Mouse (Mus musculus) forebrain, embryonic 13.5 days (tissue): Measurements from ENCODE around the gene Fetub. TPM values are rescaled to one million over a fixed set of nuclear protein-coding genes. Genes with fewer than 3 reads are reported as not detected.
A peak's percentile ranks its signal among the peaks of the same experiment; 100 is the strongest.

ENCODE experiments used
- ATAC-seq: fragments of 200-750 bp; cut with Nextera tagmentation; 2 replicates; pipeline ENCODE4 v1.8.0; 2017
- H3K27ac ChIP-seq: fragments of 300-500 bp; sonication (generic); 2 replicates; pipeline ENCODE4 v1.5.1; 2015; ENCODE audit warnings: inconsistent platforms, mild to moderate bottlenecking, moderate library complexity
- H3K27me3 ChIP-seq: fragments of 300-500 bp; sonication (generic); 2 replicates; pipeline ENCODE4 v1.6.1; 2015; ENCODE audit warnings: mild to moderate bottlenecking, inconsistent platforms
- H3K36me3 ChIP-seq: fragments of 300-500 bp; sonication (generic); 2 replicates; pipeline ENCODE4 v1.6.1; 2015; ENCODE audit warnings: mild to moderate bottlenecking, inconsistent platforms; ENCODE audit not compliant: poor library complexity, severe bottlenecking
- H3K4me1 ChIP-seq: fragments of 300-500 bp; sonication (generic); 2 replicates; pipeline ENCODE4 v1.6.1; 2015; ENCODE audit warnings: inconsistent platforms
- H3K4me2 ChIP-seq: fragments of 300-500 bp; sonication (generic); 2 replicates; pipeline ENCODE4 v1.6.1; 2015; ENCODE audit warnings: inconsistent platforms, mild to moderate bottlenecking, moderate library complexity
- H3K4me3 ChIP-seq: fragments of 300-500 bp; sonication (generic); 2 replicates; pipeline ENCODE4 v1.5.1; 2015; ENCODE audit warnings: mild to moderate bottlenecking, inconsistent platforms
- H3K9ac ChIP-seq: fragments of 300-500 bp; sonication (generic); 2 replicates; pipeline ENCODE4 v1.6.1; 2015; ENCODE audit warnings: mild to moderate bottlenecking, inconsistent platforms
- H3K9me3 ChIP-seq: fragments of 300-500 bp; sonication (generic); replicated peaks from 2 replicates; pipeline ENCODE4 v1.6.1; 2016; ENCODE audit warnings: inconsistent platforms
- WGBS: fragments of 180-500 bp; shearing (Covaris S2); methylation state at CpG from one replicate; pipeline ENCODE4 v1.1.7; 2015; 5-methylcytosine and 5-hydroxymethylcytosine counted together
- polyA plus RNA-seq: library from polyadenylated mRNA; unstranded; fragments of >200 nt; fragmentation: Nextera tagmentation; extraction: Ambion mirVana; gene quantifications from 2 replicates; pipeline ENCODE4 v1.2.1, GENCODE M21; 2015

The Fetub gene
- polyA plus RNA-seq, 1 experiment from 2014 or later, result not detected

- Histone ChIP-seq H3K9ac (no peak overlapping the region), H3K4me1 (no peaks in the 10 kb centered on the region), H3K4me2 (no peak overlapping the region), H3K27me3 (no peaks in the 10 kb centered on the region), H3K9me3 (no peaks in the 10 kb centered on the region), H3K4me3 (no peak overlapping the region), H3K36me3 (no peaks in the 10 kb centered on the region), H3K27ac (no peak overlapping the region)
- 87% methylated on average over 2 of the region's 2 CpGs for WGBS
- no peak for ATAC-seq
These were observed 29.2 kb downstream of the Fetub start for GRCm38 (mm10) chr16:22947371-22947770.

- WGBS, result 92% methylated on average over 6 of the region's 6 CpGs
- no peaks in the 10 kb centered on the region for H3K36me3 ChIP-seq
- ATAC-seq, result no peak
- H3K27me3 ChIP-seq, result no peaks in the 10 kb centered on the region
- H3K4me2 ChIP-seq, result no peak within 1 kb of the TSS
- no peaks in the 10 kb centered on the region for H3K9me3 ChIP-seq
- H3K4me3 ChIP-seq, result no peak within 1 kb of the TSS
- no peaks in the 10 kb centered on the region for H3K4me1 ChIP-seq
- no peak within 1 kb of the TSS for H3K27ac ChIP-seq
- no peak within 1 kb of the TSS for H3K9ac ChIP-seq
These were observed 32.8 kb downstream of the Fetub start, which contains the start of gene Hrg for GRCm38 (mm10) chr16:22950840-22951395. Gene Hrg, plus strand, starts transcription at chr16:22951072.

GRCm38 (mm10) chr16:22953069-22953468, 34.9 kb downstream of the Fetub start:
- 42% methylated on average over 4 of the region's 4 CpGs for WGBS
- no peak overlapping the region for H3K27ac ChIP-seq
- ATAC-seq, result no peak

GRCm38 (mm10) chr16:22955397-22956084, 37.4 kb downstream of the Fetub start:
- Histone ChIP-seq H3K9ac (no peak overlapping the region), H3K4me1 (no peaks in the 10 kb centered on the region), H3K36me3 (no peaks in the 10 kb centered on the region), H3K9me3 (no peaks in the 10 kb centered on the region), H3K4me2 (peak overlapping the region; percentile 19; the same call in 1 of the 2 replicates), H3K27ac (no peak overlapping the region), H3K4me3 (no peak overlapping the region), H3K27me3 (no peaks in the 10 kb centered on the region)
- ATAC-seq, result no peak
- WGBS, result 62% methylated on average over 13 of the region's 13 CpGs

More at GRCm38 (mm10) chr16:22953069-22953468, 34.9 kb downstream of the Fetub start:
- Histone ChIP-seq H3K36me3 (no peaks in the 10 kb centered on the region), H3K4me3 (no peak overlapping the region), H3K9ac (no peak overlapping the region), H3K27me3 (no peaks in the 10 kb centered on the region), H3K9me3 (no peaks in the 10 kb centered on the region), H3K4me1 (no peaks in the 10 kb centered on the region), H3K4me2 (no peak overlapping the region)

- no peaks in the 10 kb centered on the region for H3K4me1 ChIP-seq
- H3K36me3 ChIP-seq, result no peaks in the 10 kb centered on the region
- H3K4me3 ChIP-seq, result no peak overlapping the region
- no peaks in the 10 kb centered on the region for H3K9me3 ChIP-seq
- no peaks in the 10 kb centered on the region for H3K27me3 ChIP-seq
- no peak for ATAC-seq
- H3K9ac ChIP-seq, result no peak overlapping the region
- H3K27ac ChIP-seq, result no peak overlapping the region
- peak overlapping the region; percentile 19; the same call in 1 of the 2 replicates for H3K4me2 ChIP-seq
- 69% methylated on average over 11 of the region's 11 CpGs for WGBS
These were observed 37.9 kb downstream of the Fetub start for GRCm38 (mm10) chr16:22956085-22956439.

GRCm38 (mm10) chr16:22961073-22961472, 42.9 kb downstream of the Fetub start:
- no peaks in the 10 kb centered on the region for H3K27me3 ChIP-seq
- no peaks in the 10 kb centered on the region for H3K9me3 ChIP-seq
- H3K4me2 ChIP-seq, result no peak overlapping the region
- H3K36me3 ChIP-seq, result no peaks in the 10 kb centered on the region
- WGBS, result 95% methylated on average over 8 of the region's 8 CpGs
- no peak overlapping the region for H3K27ac ChIP-seq
- H3K4me1 ChIP-seq, result no peaks in the 10 kb centered on the region
- no peak overlapping the region for H3K9ac ChIP-seq
- ATAC-seq, result no peak
- H3K4me3 ChIP-seq, result no peak overlapping the region

GRCm38 (mm10) chr16:22962256-22962655, 44.1 kb downstream of the Fetub start:
- ATAC-seq, result no peak
- Histone ChIP-seq H3K27me3 (no peaks in the 10 kb centered on the region), H3K9me3 (no peaks in the 10 kb centered on the region), H3K4me1 (no peaks in the 10 kb centered on the region), H3K27ac (no peak overlapping the region), H3K4me3 (no peak overlapping the region), H3K9ac (no peak overlapping the region), H3K36me3 (no peaks in the 10 kb centered on the region), H3K4me2 (no peak overlapping the region)
- 85% methylated on average over 5 of the region's 5 CpGs for WGBS

GRCm38 (mm10) chr16:22963293-22963692, 45.2 kb downstream of the Fetub start:
- Histone ChIP-seq H3K9me3 (no peaks in the 10 kb centered on the region), H3K27ac (no peak overlapping the region), H3K36me3 (no peaks in the 10 kb centered on the region), H3K4me2 (no peak overlapping the region), H3K4me1 (no peaks in the 10 kb centered on the region), H3K9ac (no peak overlapping the region), H3K4me3 (no peak overlapping the region), H3K27me3 (no peaks in the 10 kb centered on the region)
- ATAC-seq, result no peak

- no peak overlapping the region for H3K27ac ChIP-seq
- no peak overlapping the region for H3K4me2 ChIP-seq
- H3K27me3 ChIP-seq, result no peaks in the 10 kb centered on the region
- H3K4me1 ChIP-seq, result no peaks in the 10 kb centered on the region
- no peaks in the 10 kb centered on the region for H3K9me3 ChIP-seq
- WGBS, result 86% methylated on average over 1 of the region's 1 CpGs
- H3K9ac ChIP-seq, result no peak overlapping the region
- H3K36me3 ChIP-seq, result no peaks in the 10 kb centered on the region
- no peak for ATAC-seq
- H3K4me3 ChIP-seq, result no peak overlapping the region
These were observed 49.4 kb downstream of the Fetub start for GRCm38 (mm10) chr16:22967383-22968030.

Other genes with a start within 250 kb of the Fetub start
- gene Crygs, start 106.8 kb upstream of the Fetub start, polyA plus RNA-seq, result not detected in 2 replicates
- gene Tbccd1, start 60.7 kb upstream of the Fetub start, polyA plus RNA-seq, result 26.5 and 28.6 TPM in 2 replicates
- 82.1 and 83.9 TPM in 2 replicates for gene Dnajb11, start 60.5 kb upstream of the Fetub start, polyA plus RNA-seq
- gene Ahsg, start 27.1 kb upstream of the Fetub start, polyA plus RNA-seq, result 1.5 TPM in 1 of 2 replicates, not detected in the other
- gene Hrg, start 32.7 kb downstream of the Fetub start, polyA plus RNA-seq, result 0.10 and 0.15 TPM in 2 replicates
- not detected in 2 replicates for gene Kng2, start 111.1 kb downstream of the Fetub start, polyA plus RNA-seq
- 0.69 TPM in 1 of 2 replicates, not detected in the other for gene Kng1, start 139.5 kb downstream of the Fetub start, polyA plus RNA-seq
- gene Eif4a2, start 189.1 kb downstream of the Fetub start, polyA plus RNA-seq, result 229 and 252 TPM in 2 replicates
- 150 and 164 TPM in 2 replicates for gene Rfc4, start 209.4 kb downstream of the Fetub start, polyA plus RNA-seq
- gene Adipoq, start 228.2 kb downstream of the Fetub start, polyA plus RNA-seq, result not detected in 2 replicates